Mouse (Mus musculus): ENCODE results near the gene Nol7. TPM values are rescaled to one million over a fixed set of nuclear protein-coding genes. Genes with fewer than 3 reads are reported as not detected.

The Nol7 gene
- polyA plus RNA-seq, 1 experiment from 2014 or later = 111 TPM

- H3K4me1 ChIP-seq = peaks cover 8% of the 10 kb centered on the region
- ATAC-seq (ENCODE audit: extremely low read depth, insufficient number of reproducible peaks, low FRiP score, low TSS enrichment) = no peak
- no peak overlapping the region for H3K9ac ChIP-seq
- H3K27me3 ChIP-seq (replicated peaks) = no peaks in the 10 kb centered on the region
- H3K9me3 ChIP-seq = no peaks in the 10 kb centered on the region
- peaks cover 16% of the 10 kb centered on the region for H3K36me3 ChIP-seq
- H3K27ac ChIP-seq (replicated peaks) = no peak overlapping the region
- H3K4me2 ChIP-seq = no peak overlapping the region
- H3K4me3 ChIP-seq = no peak overlapping the region
- 89% methylated on average over 2 of the region's 2 CpGs for WGBS
These were observed 35.2 kb downstream of the Nol7 start for GRCm38 (mm10) chr13:43433395-43433794.

- 83% methylated on average over 1 of the region's 1 CpGs for WGBS
- no peak overlapping the region for H3K4me3 ChIP-seq
- H3K4me1 ChIP-seq = peaks cover 27% of the 10 kb centered on the region
- ATAC-seq (ENCODE audit: extremely low read depth, insufficient number of reproducible peaks, low FRiP score, low TSS enrichment) = no peak
- no peak overlapping the region for H3K4me2 ChIP-seq
- no peak overlapping the region for H3K27ac ChIP-seq (replicated peaks)
- no peaks in the 10 kb centered on the region for H3K9me3 ChIP-seq
- no peaks in the 10 kb centered on the region for H3K27me3 ChIP-seq (replicated peaks)
- H3K36me3 ChIP-seq = no peaks in the 10 kb centered on the region
- H3K9ac ChIP-seq = no peak overlapping the region
These were observed 42.2 kb downstream of the Nol7 start for GRCm38 (mm10) chr13:43440376-43440775.

- no peaks in the 10 kb centered on the region for H3K9me3 ChIP-seq
- H3K36me3 ChIP-seq = no peaks in the 10 kb centered on the region
- H3K9ac ChIP-seq = no peak overlapping the region
- no peak overlapping the region for H3K27ac ChIP-seq (replicated peaks)
- no peak for ATAC-seq (ENCODE audit: extremely low read depth, insufficient number of reproducible peaks, low FRiP score, low TSS enrichment)
- peaks cover 34% of the 10 kb centered on the region for H3K4me1 ChIP-seq
- H3K4me2 ChIP-seq = no peak overlapping the region
- no peak overlapping the region for H3K4me3 ChIP-seq
- WGBS = 82% methylated on average over 1 of the region's 1 CpGs
- H3K27me3 ChIP-seq (replicated peaks) = no peaks in the 10 kb centered on the region
These were observed 44.4 kb downstream of the Nol7 start for GRCm38 (mm10) chr13:43442551-43442950.

- peaks cover 40% of the 10 kb centered on the region for H3K4me1 ChIP-seq
- 93% methylated on average over 4 of the region's 4 CpGs for WGBS
- no peak for ATAC-seq (ENCODE audit: extremely low read depth, insufficient number of reproducible peaks, low FRiP score, low TSS enrichment)
- no peak overlapping the region for H3K27ac ChIP-seq (replicated peaks)
- H3K27me3 ChIP-seq (replicated peaks) = no peaks in the 10 kb centered on the region
- H3K36me3 ChIP-seq = no peaks in the 10 kb centered on the region
- no peaks in the 10 kb centered on the region for H3K9me3 ChIP-seq
- H3K9ac ChIP-seq = no peak overlapping the region
- H3K4me3 ChIP-seq = no peak overlapping the region
- no peak overlapping the region for H3K4me2 ChIP-seq
These were observed 45.5 kb downstream of the Nol7 start for GRCm38 (mm10) chr13:43443706-43444105.

- H3K4me1 ChIP-seq = peaks cover 35% of the 10 kb centered on the region
- no peak overlapping the region for H3K4me2 ChIP-seq
- 92% methylated on average over 3 of the region's 3 CpGs for WGBS
- H3K36me3 ChIP-seq = no peaks in the 10 kb centered on the region
- H3K27ac ChIP-seq (replicated peaks) = no peak overlapping the region
- no peak overlapping the region for H3K4me3 ChIP-seq
- H3K27me3 ChIP-seq (replicated peaks) = no peaks in the 10 kb centered on the region
- no peaks in the 10 kb centered on the region for H3K9me3 ChIP-seq
- no peak overlapping the region for H3K9ac ChIP-seq
- no peak for ATAC-seq (ENCODE audit: extremely low read depth, insufficient number of reproducible peaks, low FRiP score, low TSS enrichment)
These were observed 46.5 kb downstream of the Nol7 start for GRCm38 (mm10) chr13:43444717-43445116.

GRCm38 (mm10) chr13:43445754-43446153, 47.6 kb downstream of the Nol7 start:
- Histone ChIP-seq H3K27me3 (replicated peaks) (no peaks in the 10 kb centered on the region), H3K27ac (replicated peaks) (no peak overlapping the region), H3K4me1 (peaks cover 28% of the 10 kb centered on the region), H3K36me3 (no peaks in the 10 kb centered on the region), H3K9me3 (no peaks in the 10 kb centered on the region), H3K9ac (no peak overlapping the region), H3K4me2 (no peak overlapping the region), H3K4me3 (no peak overlapping the region)
- ATAC-seq (ENCODE audit: extremely low read depth, insufficient number of reproducible peaks, low FRiP score, low TSS enrichment) = no peak
- 80% methylated on average over 4 of the region's 4 CpGs for WGBS

GRCm38 (mm10) chr13:43447721-43448120, 49.5 kb downstream of the Nol7 start:
- H3K4me1 ChIP-seq = peaks cover 30% of the 10 kb centered on the region
- 66% methylated on average over 3 of the region's 3 CpGs for WGBS
- H3K36me3 ChIP-seq = no peaks in the 10 kb centered on the region
- H3K27ac ChIP-seq (replicated peaks) = no peak overlapping the region
- H3K4me2 ChIP-seq = no peak overlapping the region
- H3K9ac ChIP-seq = no peak overlapping the region
- H3K9me3 ChIP-seq = no peaks in the 10 kb centered on the region
- ATAC-seq (ENCODE audit: extremely low read depth, insufficient number of reproducible peaks, low FRiP score, low TSS enrichment) = no peak
- no peak overlapping the region for H3K4me3 ChIP-seq
- H3K27me3 ChIP-seq (replicated peaks) = no peaks in the 10 kb centered on the region

GRCm38 (mm10) chr13:43450686-43451085, 52.5 kb downstream of the Nol7 start:
- H3K4me1 ChIP-seq = peaks cover 41% of the 10 kb centered on the region
- H3K9me3 ChIP-seq = no peaks in the 10 kb centered on the region
- no peaks in the 10 kb centered on the region for H3K27me3 ChIP-seq (replicated peaks)
- no peak overlapping the region for H3K27ac ChIP-seq (replicated peaks)
- ATAC-seq (ENCODE audit: extremely low read depth, insufficient number of reproducible peaks, low FRiP score, low TSS enrichment) = no peak
- WGBS = 73% methylated on average over 3 of the region's 3 CpGs
- no peak overlapping the region for H3K4me3 ChIP-seq
- H3K4me2 ChIP-seq = no peak overlapping the region
- H3K36me3 ChIP-seq = peaks cover 4% of the 10 kb centered on the region; the same call in 1 of the 2 replicates
- no peak overlapping the region for H3K9ac ChIP-seq

- Histone ChIP-seq H3K27ac (replicated peaks) (no peak overlapping the region), H3K27me3 (replicated peaks) (no peaks in the 10 kb centered on the region), H3K4me2 (no peak overlapping the region), H3K9me3 (no peaks in the 10 kb centered on the region), H3K4me3 (no peak overlapping the region), H3K4me1 (peaks cover 41% of the 10 kb centered on the region), H3K9ac (no peak overlapping the region), H3K36me3 (peaks cover 4% of the 10 kb centered on the region; the same call in 1 of the 2 replicates)
- WGBS = 77% methylated on average over 2 of the region's 2 CpGs
- no peak for ATAC-seq (ENCODE audit: extremely low read depth, insufficient number of reproducible peaks, low FRiP score, low TSS enrichment)
These were observed 54.0 kb downstream of the Nol7 start for GRCm38 (mm10) chr13:43452177-43452576.

- Histone ChIP-seq H3K4me3 (no peak overlapping the region), H3K36me3 (peaks cover 4% of the 10 kb centered on the region; the same call in 1 of the 2 replicates), H3K9ac (no peak overlapping the region), H3K27me3 (replicated peaks) (no peaks in the 10 kb centered on the region), H3K9me3 (no peaks in the 10 kb centered on the region), H3K27ac (replicated peaks) (peak overlapping the region; percentile 55), H3K4me1 (peaks cover 37% of the 10 kb centered on the region), H3K4me2 (peak overlapping the region; percentile 20)
- WGBS = 52% methylated on average over 7 of the region's 7 CpGs
- ATAC-seq (ENCODE audit: extremely low read depth, insufficient number of reproducible peaks, low FRiP score, low TSS enrichment) = no peak
These were observed 54.8 kb downstream of the Nol7 start for GRCm38 (mm10) chr13:43452843-43453605.

- no peak overlapping the region for H3K4me3 ChIP-seq
- no peak overlapping the region for H3K9ac ChIP-seq
- peaks cover 34% of the 10 kb centered on the region for H3K4me1 ChIP-seq
- WGBS = 87% methylated on average over 7 of the region's 7 CpGs
- peaks cover 4% of the 10 kb centered on the region; the same call in 1 of the 2 replicates for H3K36me3 ChIP-seq
- H3K27ac ChIP-seq (replicated peaks) = no peak overlapping the region
- no peaks in the 10 kb centered on the region for H3K27me3 ChIP-seq (replicated peaks)
- ATAC-seq (ENCODE audit: extremely low read depth, insufficient number of reproducible peaks, low FRiP score, low TSS enrichment) = no peak
- no peaks in the 10 kb centered on the region for H3K9me3 ChIP-seq
- H3K4me2 ChIP-seq = no peak overlapping the region
These were observed 56.2 kb downstream of the Nol7 start for GRCm38 (mm10) chr13:43454431-43454830.

Measured in heart, embryonic 13.5 days (tissue).